Mouse (Mus musculus) cerebral cortex, adult 2 months (tissue): ENCODE results near the gene 7420426K07Rik.

ENCODE experiments used
- WGBS: fragments of 180-500 bp; shearing (Covaris S2); methylation state at CpG from one replicate; pipeline ENCODE4 v1.1.7; 2018; 5-methylcytosine and 5-hydroxymethylcytosine counted together

7420426K07Rik gene

DNA sequence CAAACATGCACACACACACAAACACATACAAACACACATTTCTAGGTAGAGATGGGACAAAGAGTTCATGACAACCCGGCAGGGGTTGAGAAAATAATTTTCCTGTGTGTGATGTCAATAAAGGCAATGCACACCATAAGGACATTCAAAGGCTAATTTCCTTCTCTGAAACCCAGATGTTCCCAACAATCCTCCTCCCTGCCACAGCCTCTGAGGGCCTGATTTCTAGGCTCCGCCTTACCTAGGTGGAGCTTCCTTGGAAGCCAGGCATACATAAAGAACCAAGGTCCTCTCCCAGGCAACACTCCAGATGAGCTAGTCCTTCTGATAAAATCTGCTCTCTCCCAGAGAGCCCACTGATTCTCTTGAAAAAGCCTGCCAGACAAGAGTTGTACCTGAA lies at the start of gene 7420426K07Rik:
TSS of gene 7420426K07Rik (plus strand) at position 301 of the 400 bp plus-strand sequence.
- WGBS = 94% methylated on average over 2 of the region's 2 CpGs

GRCm38 (mm10) chr9:98856210-98856609 lies 46.7 kb upstream of the 7420426K07Rik start, which contains the start of gene Prr23a2:
Prr23a2 (plus strand) TSS chr9:98856494.
- WGBS = 78% methylated on average over 18 of the region's 18 CpGs

DNA sequence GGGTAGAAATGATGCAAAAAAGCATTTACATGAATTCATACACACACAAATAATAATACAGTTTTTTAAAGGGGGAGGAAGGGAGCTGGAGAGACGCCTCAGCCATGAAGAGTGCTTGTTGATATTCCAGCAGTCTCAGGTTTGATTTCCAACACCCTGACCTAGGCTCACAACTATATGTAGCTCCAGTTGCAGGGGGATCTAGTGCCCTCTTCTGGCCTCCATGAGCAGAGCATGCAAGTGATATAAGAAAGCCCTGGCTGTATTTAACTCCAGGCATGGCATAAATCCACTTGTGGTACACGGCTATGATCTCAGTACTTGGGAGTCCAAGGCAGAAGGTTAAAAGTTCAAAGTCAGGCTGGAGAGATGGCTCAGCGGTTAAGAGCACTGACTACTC lies 39.5 kb upstream of the 7420426K07Rik start:
- 72% methylated on average over 3 of the region's 3 CpGs for WGBS

GRCm38 (mm10) chr9:98864571-98864970 lies 38.3 kb upstream of the 7420426K07Rik start, which contains the start of gene Prr23a3:
Prr23a3 (plus strand) TSS chr9:98864767.
- WGBS = 60% methylated on average over 22 of the region's 22 CpGs

DNA sequence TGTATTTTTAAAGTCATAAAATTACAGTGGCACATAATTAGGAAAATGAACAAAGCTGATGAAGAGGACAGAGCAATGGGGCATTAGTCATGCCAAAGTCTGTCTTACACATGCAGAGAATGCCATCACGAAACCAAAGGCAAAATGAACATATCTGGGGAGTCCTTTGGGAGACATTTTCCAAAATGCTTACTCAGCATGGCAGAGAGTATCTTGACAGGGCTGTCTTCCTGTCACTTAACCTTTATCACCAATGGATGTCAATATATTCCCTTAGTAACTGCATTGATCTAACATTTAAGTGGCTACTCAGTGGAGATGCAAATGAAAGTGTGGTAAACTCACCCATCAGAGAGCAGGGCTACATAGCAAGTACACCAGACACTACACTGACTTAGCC lies 1.4 kb upstream of the 7420426K07Rik start:
- WGBS = 94% methylated on average over 1 of the region's 1 CpGs

DNA sequence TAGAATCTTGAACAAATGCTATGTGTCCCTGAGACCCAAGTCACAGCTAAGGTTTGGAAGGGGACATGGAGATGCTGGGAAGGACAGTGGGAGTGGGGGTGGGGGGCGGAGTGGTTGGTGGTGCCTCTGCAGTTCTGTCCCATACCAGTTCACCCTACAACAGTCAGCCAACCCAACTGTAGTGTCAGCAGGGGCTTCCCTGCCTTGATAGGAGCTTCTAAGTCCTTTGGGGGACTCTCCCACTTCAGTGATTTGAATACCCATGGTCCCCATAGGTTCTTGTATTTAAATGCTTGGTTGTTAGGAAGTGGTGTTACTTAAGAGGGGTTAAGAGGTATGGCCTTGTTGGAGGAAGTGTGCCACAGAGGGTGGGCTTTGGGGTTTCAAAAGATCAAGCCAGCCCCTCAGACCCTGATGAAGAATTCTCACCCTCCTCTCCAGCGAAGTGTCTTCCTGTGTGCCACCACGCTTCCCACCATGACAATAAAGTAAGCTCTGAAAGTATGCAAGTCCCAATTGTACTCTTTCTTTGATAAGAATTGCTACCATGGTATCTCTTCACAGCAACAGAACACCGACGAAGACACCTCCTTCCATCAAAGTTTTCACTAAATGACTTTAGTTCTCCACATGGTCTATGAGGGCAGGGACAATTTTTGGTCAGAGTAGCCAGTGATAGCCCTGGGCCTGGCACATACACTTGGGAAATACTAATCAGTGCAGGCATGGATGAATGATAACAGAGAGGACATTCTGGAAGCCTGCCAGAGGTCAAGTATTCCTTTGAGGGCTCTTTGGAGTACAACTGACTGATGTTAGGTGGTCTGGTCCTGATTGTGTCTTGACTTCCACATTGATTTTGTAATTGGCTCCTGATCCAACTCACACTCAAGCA lies 18.0 kb downstream of the 7420426K07Rik start:
- 95% methylated on average over 5 of the region's 5 CpGs for WGBS

DNA sequence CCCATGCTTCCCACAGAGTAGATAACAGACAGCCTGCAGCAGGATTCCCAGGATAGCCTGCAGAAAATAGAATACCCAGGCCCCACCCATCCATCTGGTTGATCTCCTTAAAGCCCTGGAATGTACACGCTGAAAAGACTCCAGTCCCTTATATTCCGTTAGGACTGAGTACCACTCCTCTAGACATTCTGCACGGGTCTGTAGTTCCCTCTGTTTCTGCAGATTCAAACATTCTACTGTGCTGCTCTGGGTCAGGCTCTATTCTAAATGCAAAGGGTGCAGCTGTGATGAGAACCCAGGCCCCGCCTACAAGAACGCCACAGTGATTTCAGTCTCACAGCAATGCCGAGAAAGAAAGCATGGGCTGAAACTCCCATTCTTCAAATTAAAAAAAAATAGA lies 20.2 kb downstream of the 7420426K07Rik start:
- 19% methylated on average over 6 of the region's 6 CpGs for WGBS

- WGBS = 70% methylated on average over 6 of the region's 6 CpGs
Measured at GRCm38 (mm10) chr9:98924183-98924582, 21.3 kb downstream of the 7420426K07Rik start.

DNA sequence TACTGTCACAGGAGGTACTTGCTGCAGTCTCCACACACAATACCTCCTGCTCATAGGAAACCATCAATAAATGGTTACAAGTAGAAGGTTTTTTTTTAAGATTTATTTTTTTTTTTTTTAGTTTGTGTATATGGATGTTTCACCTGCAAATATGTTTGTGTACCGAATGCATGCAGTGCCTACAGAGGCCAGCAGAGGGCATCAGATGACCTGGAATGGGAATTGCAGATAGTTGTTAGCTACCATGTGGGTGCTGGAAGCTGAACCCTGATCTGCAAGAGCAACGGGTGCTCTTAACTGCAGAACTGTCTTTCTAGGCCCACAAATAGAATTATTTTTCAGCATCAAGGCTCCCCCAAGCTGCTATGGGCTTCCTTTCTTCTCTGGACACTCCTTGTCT lies 26.6 kb downstream of the 7420426K07Rik start:
- WGBS = 94% methylated on average over 2 of the region's 2 CpGs

DNA sequence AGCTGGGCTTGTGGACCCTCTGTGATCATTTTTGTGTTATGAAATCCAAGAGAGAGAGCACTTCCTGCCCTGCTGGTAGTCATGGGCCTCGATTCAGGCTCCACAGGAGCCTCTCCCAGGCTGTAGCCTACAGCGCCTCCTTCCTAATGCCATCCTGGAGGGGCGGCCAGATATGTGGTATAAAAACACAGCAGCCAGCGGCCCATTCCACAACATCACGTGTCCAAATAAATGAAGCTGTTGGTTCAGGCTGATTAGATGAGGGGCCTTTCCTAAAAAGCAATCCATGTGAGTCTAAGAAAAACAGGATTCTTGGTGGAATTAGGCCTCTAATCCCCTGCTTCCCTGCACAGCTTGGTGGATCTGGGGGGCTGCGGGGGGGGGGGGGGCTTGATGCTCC lies 30.0 kb downstream of the 7420426K07Rik start:
- WGBS = 55% methylated on average over 6 of the region's 6 CpGs

DNA sequence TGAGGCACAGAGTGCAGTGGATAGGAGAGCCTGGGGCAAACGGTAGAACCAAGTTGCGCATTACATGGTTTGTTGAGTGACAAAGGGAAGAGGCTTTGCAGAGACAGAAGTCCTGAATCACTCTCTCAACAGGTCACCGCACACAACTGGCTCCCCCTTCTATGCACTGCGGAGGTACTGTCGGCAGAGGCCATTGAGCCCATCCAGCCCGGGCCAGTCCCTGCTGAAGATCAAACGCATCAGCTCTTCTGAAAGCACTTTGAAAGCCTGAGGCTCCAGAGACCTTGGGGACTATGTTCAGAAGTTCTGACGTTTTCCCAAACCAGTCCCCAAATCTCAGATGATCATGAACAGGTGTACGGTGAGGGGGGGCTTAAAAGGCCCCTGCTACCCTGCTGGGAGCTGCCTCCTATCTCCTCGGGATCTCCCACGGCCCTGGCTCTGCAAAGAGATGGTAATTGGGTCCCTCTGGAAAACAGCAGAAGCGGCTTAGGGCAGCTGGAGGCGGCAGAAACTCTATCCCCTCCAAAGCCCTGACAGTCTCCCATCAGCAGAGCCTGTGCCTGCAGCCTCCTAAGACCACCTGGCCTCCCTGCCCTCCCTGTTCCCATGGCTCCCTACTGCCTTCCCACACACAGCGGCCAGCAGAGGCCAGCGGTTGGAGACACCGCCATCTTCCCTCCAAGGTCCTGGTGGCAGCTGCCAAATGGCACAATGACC lies 32.4 kb downstream of the 7420426K07Rik start:
- WGBS = 47% methylated on average over 16 of the region's 16 CpGs

GRCm38 (mm10) chr9:98939290-98939689 lies 36.4 kb downstream of the 7420426K07Rik start:
- WGBS = 17% methylated on average over 2 of the region's 2 CpGs

- WGBS = 2% methylated on average over 40 of the region's 40 CpGs
Measured at GRCm38 (mm10) chr9:98952171-98953050, 49.5 kb downstream of the 7420426K07Rik start.

DNA sequence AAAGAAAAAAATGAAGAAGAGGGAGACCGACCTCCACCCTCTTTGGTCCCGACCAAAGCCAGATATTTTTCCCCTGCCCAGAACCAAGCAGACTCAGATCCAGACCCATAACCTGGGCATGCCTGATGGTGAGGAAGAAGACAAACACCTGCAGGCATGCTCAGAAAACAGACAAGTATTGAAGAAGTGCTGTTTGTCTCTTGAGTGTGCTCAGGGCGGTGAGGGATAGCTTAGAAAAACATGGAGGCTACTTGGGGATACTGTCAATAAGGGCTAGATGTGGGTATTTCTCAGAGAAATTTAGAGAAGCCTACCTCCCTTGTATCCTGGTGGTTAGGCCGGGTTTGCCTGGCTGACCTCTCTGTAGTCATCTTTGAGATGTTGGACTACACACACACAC lies 50.4 kb downstream of the 7420426K07Rik start:
- WGBS = 11% methylated on average over 4 of the region's 4 CpGs

DNA sequence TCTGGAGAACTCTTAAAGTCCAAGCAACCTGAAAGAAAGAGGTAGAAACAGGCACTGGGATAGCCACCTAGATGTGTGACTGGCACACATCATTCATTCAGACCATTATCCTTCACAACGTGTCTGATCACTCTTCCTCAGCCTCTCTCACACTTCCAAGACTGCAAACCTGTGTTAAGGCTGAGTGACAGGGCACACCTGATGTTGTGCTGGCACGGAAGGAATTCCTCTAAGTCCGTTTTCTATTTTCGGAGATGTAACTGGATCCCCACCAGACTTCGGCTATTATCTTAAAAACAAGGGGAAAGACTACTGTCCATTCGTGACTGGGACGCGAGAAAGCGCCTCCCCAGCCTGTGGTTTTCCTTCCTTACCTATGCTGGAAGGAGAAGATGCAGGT lies 50.9 kb downstream of the 7420426K07Rik start:
- 6% methylated on average over 9 of the region's 9 CpGs for WGBS
